ENCODE assay signal across 21 mouse cellular contexts in genomic region chr5:145101451-145101850, GRCm38 (mm10). TPM values are rescaled to one million over a fixed set of nuclear protein-coding genes. Genes with fewer than 3 reads are reported as not detected.
"Had no signal": no experiment of that assay in that cellular context is flagged by ENCODE, and none has a peak within 500 bp of the region (broad histone marks: within the 10 kb centered on the region; RNA-seq: fewer than 3 reads in every experiment).

No protein-coding gene starts in this region.

RNA-seq across cellular contexts. Expression of gene Kpna7, which starts 17.6 kb away (rescaled TPM):
- polyA plus RNA-seq: limb, embryonic 10.5 days; limb, embryonic 13.5 days; limb, embryonic 14.5 days; limb, embryonic 15.5 days; liver, adult 2 months; liver, postnatal 0 days; lung, adult 2 months; lung, embryonic 14.5 days; lung, embryonic 15.5 days; lung, embryonic 16.5 days; lung, postnatal 0 days; macrophage; midbrain, embryonic 10.5 days; midbrain, embryonic 11.5 days; midbrain, embryonic 12.5 days; midbrain, embryonic 13.5 days; midbrain, embryonic 14.5 days; midbrain, embryonic 15.5 days; midbrain, embryonic 16.5 days; midbrain, postnatal 0 days; myocyte had no signal
